Mouse (Mus musculus) cerebellum, adult 9-10 months (tissue): ENCODE data around the gene Atp1a3.

Experiments
- DNase-seq: peaks from one replicate; pipeline ENCODE4 v3.0.0; 2022

Gene Atp1a3

DNA sequence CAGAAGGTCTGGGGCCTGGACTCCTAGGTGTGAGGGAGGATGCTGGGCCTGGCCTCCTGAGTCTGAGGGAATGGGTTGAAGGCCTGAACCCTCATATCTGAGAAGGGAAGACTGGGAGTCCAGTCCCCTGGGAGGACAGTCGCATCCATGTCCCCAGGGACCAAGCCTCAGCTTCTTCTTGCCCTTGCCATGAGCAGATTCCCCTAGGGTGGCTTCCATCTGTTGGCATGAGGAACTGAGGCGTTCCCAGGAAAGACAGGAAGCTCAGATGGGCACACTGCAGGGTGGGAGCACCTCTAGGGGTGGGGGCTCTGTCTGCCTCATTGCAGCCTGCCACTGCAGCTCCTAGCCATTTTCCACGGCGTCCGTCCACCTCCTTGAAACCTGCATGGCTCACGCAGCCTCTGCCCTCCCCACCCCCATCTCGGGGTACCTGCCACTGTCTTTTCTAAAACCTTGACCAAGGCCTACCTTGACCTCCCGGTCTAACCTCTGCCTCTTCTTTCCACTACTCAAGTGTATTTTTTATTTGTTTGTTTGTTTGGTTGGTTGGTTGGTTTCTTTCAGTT is 1.9 kb downstream of the Atp1a3 start:
- peak; percentile 71 for DNase-seq

DNA sequence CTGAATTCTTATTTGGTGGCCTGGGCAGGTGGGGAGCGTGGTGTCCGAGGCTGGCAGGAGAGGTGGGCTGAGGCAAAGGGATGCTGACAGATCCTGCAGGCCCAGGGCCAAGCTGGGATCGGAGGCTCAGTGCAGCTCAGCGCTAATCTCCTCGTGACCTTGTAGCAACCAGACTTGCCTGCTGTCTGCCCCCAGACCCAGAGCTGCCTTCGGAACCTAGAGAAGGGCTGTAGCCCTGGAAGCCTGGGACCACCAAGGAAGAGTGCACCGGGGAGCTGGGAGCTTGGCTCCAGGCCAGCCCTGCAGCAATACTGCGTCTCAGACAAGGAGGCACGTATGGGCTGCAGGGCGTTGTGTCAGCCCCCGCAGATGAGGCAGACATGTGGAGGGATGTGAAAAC is 2.5 kb downstream of the Atp1a3 start:
- DNase-seq: no peak

DNA sequence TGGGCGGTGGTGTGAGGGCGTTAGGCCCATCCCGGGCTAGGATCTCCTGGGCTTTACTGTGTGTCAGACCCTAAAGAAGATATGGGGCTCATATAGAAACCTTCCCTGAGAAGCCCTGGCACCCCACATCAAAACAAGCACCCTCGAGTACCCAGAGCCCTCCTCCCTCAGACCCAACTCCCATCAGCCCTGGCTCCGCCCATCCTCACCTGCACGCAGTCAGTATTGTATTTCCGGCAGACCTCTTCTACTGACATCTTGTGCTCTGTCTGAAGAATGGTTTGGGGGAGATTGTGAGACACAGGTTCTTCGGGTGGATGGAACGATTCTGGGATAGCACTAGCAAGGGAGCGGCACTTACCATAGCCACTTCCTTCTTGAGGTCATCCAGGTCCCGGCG is 5.0 kb downstream of the Atp1a3 start:
- no peak for DNase-seq

DNA sequence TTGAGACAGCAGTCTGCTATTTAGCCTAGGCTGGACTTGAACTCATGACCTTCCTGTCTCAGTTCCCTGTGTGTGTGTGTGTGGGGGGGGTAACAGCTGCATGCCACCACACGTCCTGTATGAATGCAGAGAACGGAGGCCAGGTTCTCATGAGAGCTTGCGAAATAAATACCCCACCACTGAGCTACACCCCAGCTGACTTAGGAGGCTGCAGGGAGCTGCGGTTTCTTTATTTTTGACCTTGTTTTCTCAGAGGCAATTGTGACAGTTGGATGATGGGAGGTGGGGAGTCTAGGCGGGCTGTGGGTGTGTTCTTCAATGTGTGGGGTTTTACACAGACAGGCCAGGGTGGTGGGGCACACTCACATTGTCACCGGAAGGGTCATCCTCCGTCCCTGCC is 5.5 kb downstream of the Atp1a3 start:
- no peak for DNase-seq

DNA sequence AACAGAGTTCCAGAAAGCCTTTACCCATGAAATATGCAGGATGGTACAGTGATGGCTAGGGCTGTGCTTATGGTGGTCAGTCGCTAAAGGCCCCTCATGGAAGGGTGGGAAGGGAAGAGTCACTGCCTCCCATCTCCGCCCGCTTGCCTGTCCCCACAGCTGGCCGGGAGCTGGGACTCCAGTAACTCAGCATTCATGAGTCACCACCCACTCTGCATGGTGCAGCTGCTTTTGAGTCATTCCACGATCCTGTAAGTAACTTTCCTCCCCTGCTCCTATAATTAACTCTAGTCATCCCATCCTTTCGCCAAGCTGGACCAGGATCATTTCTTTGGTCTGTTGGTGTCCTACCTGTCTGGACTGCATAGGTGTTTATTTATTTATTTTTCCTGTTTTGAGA is 12.7 kb downstream of the Atp1a3 start:
- DNase-seq: no peak

DNA sequence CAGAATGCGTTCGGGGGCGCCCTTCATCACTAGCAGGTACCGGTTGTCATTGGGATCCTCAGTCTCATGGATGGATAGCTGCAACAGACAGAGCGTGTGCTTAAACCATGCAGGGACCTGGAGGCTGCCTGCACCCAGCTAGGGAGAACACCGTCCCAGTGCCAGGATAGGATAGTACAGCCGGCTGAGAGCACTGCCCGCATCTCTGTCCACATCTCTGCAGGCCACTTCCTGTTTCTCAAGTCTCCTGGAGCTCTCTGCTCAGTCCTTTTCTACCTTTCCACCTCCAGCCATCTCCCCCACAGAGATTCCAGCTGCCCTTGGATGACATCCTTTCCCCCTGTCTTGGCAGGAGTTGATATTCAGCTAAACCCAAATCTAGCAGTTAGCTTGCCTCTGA is 15.3 kb downstream of the Atp1a3 start:
- DNase-seq: no peak

DNA sequence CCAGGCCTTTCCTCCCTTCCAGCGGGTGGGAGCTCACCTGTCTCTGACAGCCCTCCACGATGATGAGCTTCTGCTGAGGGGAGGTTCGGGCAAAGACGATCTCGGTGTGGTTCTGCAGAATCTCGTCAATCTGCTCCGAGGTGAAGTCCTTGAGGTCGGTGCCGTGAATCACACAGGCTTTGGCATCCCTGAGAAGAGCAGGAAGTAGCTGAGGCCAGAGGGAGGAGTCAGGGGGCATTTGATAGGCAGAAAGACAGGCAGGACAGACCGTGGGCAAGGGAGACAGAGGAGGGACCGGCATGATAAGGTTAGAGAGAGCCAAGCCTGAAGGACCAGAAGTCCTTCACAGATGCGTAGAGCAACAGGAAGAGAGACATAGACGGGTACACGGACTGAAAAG is 17.8 kb downstream of the Atp1a3 start:
- DNase-seq: no peak

DNA sequence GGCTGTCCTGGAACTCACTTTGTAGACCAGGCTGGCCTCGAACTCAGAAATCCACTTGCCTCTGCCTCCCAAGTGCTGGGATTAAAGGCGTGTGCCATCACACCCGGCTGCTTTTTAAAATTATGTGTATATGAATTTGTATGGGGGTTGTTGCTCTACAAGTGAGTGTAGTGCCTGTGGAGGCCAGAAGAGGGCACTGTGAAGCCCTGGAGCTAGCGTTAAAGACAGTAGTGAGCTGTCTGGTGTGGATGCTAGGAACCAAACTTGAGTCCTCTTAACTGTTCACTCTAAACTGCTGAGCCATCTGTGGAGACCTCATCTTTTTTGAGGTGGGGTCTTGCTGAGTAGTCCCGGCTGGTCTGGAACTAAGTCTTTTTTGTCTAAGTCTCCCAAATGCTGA is 20.0 kb downstream of the Atp1a3 start:
- no peak for DNase-seq

DNA sequence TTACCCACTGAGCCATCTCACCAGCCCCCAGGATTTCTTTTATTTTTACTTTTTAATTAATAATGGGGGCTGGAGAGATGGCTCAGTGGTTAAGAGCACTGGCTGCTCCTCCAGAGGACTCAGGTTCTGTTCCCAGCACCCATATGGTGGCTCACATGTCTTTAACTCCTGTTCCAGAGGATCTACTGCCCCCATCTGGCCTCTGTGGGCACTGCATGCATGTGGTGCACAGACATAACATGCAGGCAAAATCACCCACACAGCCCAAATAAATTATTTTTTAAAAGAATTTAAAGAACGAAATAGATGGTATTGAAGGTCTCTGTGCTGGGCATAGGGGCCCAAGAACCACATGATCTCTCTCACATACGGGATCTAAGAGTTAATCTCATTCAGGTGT is 21.5 kb downstream of the Atp1a3 start:
- DNase-seq: no peak

DNA sequence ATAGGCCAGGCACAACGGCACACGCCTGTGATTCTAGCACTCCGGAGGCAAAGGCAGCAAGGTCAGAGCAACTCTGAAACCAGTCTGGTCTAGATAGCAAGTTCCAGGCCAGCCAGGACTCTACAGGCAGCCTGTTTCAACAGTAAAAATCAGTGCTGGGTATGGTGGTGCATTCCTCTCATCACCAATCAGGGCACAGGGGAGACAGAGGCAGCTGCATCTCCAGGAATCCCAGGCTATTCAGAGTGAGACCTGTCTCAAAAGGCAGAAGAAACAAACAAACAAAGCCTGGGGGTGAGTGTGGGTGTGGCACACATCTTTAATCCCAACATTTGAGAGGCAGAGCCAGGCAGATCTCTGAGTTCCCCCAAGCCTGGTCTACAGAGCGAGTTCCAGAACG is 22.4 kb downstream of the Atp1a3 start:
- DNase-seq: no peak

DNA sequence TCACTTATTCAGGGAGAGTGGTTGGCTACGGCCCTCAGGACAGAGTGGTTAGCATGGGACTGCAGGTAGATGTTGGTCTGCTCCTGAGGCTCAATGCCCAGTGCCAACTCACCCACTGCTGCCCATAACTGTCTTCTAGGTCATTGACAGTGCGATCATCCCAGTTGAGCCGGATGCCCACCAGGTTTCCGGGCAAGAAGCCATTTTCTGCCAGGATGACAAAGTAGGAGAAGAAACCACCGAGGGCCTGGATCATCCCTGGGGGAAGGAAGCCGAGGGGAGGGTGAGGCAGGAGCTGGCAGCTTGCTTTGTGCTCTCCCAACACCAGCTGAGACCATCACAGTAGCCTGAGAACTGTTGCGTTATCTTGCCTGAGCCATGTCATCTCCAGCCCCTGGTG is 25.3 kb downstream of the Atp1a3 start:
- DNase-seq: no peak

DNA sequence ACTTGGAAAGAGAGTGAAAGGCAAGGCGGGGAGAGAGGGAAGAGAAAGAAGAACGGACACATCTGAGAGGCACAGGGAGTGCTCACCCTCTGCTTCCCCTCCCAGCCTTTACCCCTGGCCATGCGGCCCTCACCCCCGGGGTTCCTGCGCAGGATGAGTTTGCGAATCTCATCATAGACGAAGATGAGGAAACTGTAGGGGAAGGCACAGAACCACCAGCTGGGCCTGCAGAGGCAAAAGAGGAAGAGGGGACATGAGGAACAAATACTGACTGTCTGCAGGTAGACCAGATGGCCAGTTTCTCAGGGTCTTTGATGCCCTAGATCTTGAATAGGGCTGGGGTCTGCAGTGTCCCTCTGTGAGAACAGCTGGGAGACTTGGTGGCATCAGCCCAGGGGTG is 27.0 kb downstream of the Atp1a3 start:
- DNase-seq: no peak

DNA sequence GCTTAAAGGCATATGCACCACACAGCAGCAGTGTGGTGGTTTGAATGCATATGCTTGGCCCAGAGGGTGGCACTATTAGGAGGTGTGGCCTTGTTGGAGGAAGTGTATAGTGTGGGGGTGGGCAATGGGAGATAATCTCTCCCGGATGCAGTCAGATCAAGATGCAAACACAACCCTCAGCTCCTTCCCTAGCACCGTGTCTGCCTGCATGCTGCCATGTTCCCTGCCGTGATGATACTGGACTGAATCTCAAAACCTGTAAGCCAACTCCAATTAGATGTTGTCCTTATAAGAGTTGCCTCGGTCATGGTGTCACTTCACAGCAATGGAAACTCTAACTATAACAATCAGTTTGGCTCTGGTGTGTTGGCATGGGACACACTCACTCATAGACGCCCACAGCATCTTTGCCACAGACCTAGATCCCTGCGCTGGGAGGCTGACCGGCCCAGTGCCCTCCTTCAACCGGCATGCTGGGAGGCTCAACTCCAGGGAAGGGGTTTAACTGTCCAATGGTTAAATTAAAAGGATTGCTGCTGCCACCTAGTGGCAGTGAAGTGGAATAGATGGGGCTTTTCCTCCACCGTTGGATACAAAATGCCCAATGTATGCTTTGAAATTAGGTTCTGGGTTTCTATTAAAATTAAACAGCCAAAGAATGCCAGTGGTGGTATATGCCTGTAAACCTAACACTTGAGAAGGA is 30.7 kb downstream of the Atp1a3 start:
- DNase-seq: peak; percentile 73

DNA sequence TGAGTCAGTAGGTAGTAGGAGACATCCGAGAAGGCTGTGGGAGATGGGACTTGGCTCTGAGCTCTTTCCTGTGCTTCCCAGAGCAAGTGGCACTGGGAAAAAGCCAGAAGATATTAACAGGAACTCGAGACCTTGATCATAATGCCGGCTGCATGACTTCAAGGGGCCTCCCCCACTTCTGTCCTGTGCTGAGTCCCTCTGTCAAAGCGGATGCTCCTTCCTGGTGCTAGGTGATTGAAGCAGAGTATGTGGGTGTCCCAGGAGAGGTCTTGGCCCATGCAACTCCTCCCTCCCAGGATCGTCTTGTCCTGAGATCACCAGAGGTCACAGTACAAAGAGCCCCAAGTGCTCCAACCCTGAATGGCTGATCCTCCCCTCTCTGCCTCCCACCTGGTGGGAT is 31.9 kb downstream of the Atp1a3 start:
- peak; percentile 67 for DNase-seq

DNA sequence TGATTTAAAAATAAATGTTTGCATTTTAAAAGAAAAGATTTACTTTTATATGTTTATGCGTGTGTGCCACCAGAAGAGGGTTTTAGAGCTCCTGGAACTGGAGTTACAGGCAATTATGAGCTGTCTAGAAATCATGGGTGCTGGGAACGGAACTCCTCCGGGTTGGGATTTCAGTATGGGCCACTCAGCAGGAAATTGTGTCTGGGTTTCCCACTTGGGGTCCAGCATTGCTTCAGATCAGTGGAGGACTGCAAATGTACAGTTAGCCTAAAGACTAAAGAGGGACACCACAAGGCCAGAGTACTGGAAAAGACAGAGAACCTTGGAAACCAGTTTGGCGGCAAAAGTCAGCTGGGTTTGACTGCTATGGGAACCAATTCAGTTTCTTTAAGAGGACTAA is 32.5 kb downstream of the Atp1a3 start:
- peak; percentile 71 for DNase-seq

DNA sequence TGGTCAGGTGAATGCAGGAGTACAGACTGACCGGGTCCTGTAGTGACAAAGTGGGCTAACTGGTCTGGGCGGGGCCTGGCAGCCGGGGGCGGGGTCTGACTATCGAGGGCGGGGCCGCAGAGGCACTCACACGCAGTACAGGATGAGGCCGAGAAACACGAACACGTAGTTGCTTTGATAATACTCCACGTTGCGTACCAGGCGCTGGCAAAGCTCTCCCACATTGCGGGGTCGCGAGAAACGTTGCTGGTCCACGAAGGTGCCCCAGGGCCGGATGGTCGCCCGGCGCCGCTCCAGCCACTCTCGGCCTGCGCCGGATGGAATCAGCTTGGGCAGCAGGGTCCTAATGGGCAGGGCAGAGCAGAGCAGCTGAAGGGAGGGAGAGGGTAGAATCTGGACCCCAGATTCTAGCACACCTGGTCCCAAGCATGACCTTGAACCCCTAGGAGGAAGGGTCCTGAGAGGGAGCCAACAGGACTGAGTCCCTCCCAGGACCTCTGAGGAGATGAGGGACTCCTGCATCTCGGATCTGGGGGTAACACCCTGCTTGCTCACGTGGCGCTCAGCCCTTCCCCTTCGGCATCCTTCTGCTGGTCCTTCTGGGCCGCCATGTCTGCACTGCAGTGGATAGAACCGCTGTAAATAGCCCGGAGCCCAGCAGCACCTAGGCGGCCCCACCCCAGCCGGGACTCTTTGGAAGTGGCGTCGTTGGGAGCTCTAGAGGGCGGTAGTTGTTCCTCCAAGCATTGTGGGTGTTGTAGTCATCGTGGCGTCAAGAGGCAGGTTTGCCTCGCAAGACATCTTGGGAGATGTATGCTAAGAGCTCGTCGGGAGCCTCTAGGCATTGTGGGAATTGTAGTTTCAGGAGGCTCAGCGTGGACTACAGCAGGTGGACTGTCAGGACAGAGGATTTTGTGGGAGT is 33.5 kb downstream of the Atp1a3 start, which contains the start of gene Rabac1:
Rabac1 (minus strand) TSS at position 783 of the 922 bp plus-strand sequence.
- DNase-seq: peak; percentile 97

DNA sequence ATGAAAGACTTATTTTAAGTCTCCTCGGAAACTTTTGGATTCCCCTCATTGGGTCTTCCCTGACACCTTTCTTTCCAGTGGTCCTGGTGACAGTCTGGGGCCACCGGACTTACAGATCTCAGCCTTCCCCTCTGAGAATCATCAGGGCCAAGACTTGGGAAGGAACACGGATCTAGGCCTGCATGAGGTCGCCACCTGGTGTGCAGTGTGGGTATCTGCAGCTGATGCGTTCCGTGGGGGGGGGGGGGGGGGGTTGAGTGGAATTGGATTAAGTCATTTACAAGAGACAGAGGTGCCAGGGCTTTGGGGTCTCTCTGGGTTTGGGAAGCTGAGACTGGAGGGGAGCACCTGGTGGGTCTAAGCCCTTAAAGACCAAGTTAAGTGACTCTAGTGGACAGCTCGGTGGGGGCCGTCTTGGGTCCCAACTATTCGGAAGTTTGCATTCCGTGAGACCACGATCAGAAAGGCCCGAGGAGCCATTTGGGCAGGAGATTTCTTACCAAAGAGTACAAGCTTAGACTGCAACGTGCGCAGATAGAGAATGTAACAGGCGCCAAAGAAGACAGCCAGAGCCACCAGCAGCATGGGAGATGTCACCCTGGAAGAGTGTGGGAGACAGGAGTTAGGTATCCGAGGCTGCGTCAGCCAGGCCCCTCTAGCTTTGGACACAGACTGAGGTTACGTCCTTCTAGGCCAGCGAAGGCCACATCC is 34.3 kb downstream of the Atp1a3 start:
- peak; percentile 71 for DNase-seq

DNA sequence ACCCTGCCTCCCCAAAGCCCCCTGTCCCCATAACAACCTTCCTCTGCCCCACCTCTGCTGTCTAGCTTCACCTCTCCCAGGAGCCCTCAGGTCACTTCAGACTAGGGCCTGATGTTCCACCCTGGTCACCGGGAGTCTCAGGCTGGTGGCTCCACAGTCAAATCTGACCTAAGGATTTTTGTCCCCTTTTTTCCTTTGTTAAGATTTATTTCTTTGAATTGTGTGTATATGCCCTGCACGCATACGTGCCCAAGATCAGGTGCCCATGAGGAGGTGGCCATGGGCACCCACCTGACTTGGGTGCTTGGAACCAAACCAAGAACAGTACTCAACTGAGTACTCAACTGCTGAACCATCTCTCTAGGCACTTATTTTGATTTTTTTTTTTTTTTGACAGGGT is 35.4 kb downstream of the Atp1a3 start:
- peak; percentile 65 for DNase-seq

DNA sequence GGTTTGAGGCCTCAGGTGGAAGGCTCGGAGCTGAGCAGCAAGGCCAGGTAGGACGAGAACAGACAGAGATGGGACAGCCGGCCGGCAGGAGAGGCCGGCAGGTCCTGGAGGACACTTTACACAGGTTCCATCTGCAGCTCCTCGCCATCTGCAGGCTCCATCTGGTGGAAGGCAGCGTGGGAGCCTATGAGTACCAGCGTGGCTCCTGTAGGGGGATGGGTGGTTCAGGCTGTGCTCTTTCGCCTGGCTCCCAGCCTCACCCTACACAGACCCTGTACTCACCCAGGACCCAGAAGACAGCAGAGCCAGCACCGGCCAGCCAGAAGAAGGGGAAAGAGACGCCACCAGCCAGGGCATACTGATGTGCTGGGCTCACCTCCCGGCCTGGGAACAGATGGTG is 36.0 kb downstream of the Atp1a3 start:
- peak; percentile 91 for DNase-seq

DNA sequence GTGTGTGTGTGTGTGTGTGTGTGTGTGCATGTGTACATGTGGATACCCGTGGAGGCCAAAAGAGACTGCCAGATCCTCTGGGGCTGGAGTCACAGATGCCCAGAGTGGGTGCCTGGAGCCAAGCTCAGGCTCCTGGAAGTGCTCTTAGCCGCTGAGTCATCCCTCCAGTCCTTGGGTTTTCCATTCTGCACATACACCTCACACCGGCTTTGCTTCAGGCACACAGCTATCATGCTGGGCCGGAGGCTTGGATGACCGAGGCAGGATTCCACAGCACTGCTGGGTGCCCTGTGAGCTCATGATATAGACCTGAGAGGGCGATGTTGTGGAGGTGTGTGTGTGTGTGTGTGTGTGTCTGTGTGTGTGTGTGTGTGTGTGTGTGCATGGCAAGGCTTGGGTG is 37.3 kb downstream of the Atp1a3 start:
- no peak for DNase-seq

DNA sequence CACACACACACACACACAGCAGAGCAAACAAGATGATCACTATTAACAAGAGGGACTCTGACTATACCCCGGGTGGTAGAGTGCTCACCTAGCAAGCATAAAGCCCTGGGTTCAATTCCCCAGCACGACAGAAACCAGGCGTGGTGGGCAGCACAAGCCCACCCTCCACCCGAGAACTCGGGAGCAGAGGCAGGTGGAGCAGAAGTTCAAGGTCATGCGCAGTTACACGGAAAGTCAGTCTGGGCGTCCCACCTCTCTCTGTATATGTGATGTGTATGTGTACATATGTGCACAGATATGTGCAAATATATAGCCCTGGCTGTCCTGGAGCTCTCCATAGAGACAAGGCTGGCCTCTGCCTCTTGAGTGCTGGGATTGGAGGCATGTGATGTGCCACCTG is 37.8 kb downstream of the Atp1a3 start:
- no peak for DNase-seq

DNA sequence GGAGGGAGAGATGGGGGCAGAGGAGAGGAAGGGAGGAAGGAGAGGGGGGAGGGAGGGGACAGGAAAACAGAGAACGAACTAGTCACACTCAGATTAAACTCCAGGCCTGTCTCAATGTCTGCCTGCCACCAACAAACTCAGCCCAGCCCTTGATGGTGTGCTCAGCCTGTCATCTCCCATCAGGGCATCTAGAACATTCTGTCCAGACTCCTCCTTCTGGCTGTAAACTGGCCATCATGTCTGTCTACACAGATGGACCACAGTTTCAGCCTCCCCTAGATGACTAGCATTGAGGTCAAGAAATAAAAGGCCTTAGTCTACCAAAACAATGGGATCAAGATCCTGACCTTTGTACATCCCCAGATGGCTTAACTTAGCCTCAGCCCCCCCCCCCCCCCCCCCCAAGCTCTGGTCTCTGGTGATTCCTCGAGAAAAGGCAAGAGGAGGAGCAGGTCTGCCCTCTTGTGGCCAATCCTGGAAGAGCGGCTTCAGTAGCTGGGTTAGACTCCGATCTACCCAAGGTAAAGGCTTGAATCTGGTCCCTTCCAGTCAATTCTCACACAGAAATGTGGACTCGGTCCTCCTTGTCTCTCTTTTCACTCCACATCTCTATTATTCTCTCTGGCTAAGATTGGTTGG is 40.7 kb downstream of the Atp1a3 start:
- peak; percentile 93 for DNase-seq

DNA sequence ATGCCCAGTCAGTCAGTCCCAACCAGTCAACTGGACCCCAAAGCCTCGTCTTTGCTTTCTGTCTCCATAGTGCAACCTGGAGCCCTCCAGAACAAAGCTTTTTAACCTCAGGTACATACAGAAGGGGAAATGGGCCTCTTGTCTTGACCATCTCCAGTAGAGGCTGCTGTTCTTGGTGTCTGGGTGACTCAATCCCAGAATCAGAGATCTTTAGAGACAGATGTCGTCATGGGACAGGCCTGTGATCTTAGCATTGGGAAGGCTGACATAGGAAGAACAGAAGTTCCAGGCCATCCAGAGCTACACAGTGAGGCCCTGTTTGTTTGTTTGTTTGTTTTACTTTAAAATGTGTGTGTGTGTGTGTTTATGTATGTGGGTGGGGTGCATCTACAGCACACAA is 41.5 kb downstream of the Atp1a3 start:
- no peak for DNase-seq
